Mouse (Mus musculus) cerebellum, postnatal 25 days (tissue): ENCODE results near the gene Pxmp2.

Experiments used
- DNase-seq, 2 experiments: peaks; one replicate each; pipeline ENCODE4 v3.0.0; 2021; ENCODE audit warnings: mixed read lengths in 2 of 2

Gene Pxmp2

GRCm38 (mm10) chr5:110230401-110230779 is 55.6 kb downstream of the Pxmp2 start:
- peak in 1 of 2 experiments; percentile 18 for DNase-seq

GRCm38 (mm10) chr5:110227336-110227883 is 58.6 kb downstream of the Pxmp2 start:
- no peak for DNase-seq

- no peak for DNase-seq
Measured at GRCm38 (mm10) chr5:110225056-110225455, 60.9 kb downstream of the Pxmp2 start.
